Mouse (Mus musculus) cerebellum, postnatal 4 days (tissue): Measurements from ENCODE around the gene Rcn1.

Source experiments
- DNase-seq, 2 experiments: peaks; one replicate each; pipeline ENCODE4 v3.0.0; 2022; ENCODE audit warnings: low spot score in 2 of 2, mixed read lengths in 1 of 2

Gene Rcn1

GRCm38 (mm10) chr2:105396066-105396465 lies 3.1 kb downstream of the Rcn1 start:
- DNase-seq, result no peak

GRCm38 (mm10) chr2:105394375-105394774 lies 4.7 kb downstream of the Rcn1 start:
- DNase-seq, result no peak

- DNase-seq, result no peak
Observed at GRCm38 (mm10) chr2:105392514-105392913, 6.6 kb downstream of the Rcn1 start.

GRCm38 (mm10) chr2:105391414-105391784 lies 7.7 kb downstream of the Rcn1 start:
- DNase-seq, result no peak

- no peak for DNase-seq
Observed at GRCm38 (mm10) chr2:105390653-105391413, 8.3 kb downstream of the Rcn1 start.

GRCm38 (mm10) chr2:105389007-105389890 lies 9.9 kb downstream of the Rcn1 start:
- no peak for DNase-seq

- DNase-seq, result no peak
Observed at GRCm38 (mm10) chr2:105386418-105386817, 12.7 kb downstream of the Rcn1 start.

GRCm38 (mm10) chr2:105384998-105385397 lies 14.1 kb downstream of the Rcn1 start:
- no peak for DNase-seq

GRCm38 (mm10) chr2:105383063-105383462 lies 16.1 kb downstream of the Rcn1 start:
- no peak for DNase-seq

GRCm38 (mm10) chr2:105380757-105381319 lies 18.3 kb downstream of the Rcn1 start:
- DNase-seq, result no peak

- no peak for DNase-seq
Observed at GRCm38 (mm10) chr2:105379682-105380081, 19.4 kb downstream of the Rcn1 start.

GRCm38 (mm10) chr2:105375705-105376104 lies 23.4 kb downstream of the Rcn1 start:
- no peak for DNase-seq

- no peak for DNase-seq
Observed at GRCm38 (mm10) chr2:105375261-105375660, 23.9 kb downstream of the Rcn1 start.

GRCm38 (mm10) chr2:105373658-105374057 lies 25.5 kb downstream of the Rcn1 start:
- no peak for DNase-seq

GRCm38 (mm10) chr2:105372727-105373126 lies 26.4 kb downstream of the Rcn1 start:
- no peak for DNase-seq

GRCm38 (mm10) chr2:105372156-105372555 lies 27.0 kb downstream of the Rcn1 start:
- DNase-seq, result no peak

GRCm38 (mm10) chr2:105370698-105371097 lies 28.4 kb downstream of the Rcn1 start:
- no peak for DNase-seq

- no peak for DNase-seq
Observed at GRCm38 (mm10) chr2:105370240-105370639, 28.9 kb downstream of the Rcn1 start.

- DNase-seq, result no peak
Observed at GRCm38 (mm10) chr2:105367623-105368022, 31.5 kb downstream of the Rcn1 start.

- no peak for DNase-seq
Observed at GRCm38 (mm10) chr2:105358040-105358439, 41.1 kb downstream of the Rcn1 start.

GRCm38 (mm10) chr2:105356791-105357190 lies 42.3 kb downstream of the Rcn1 start:
- no peak for DNase-seq

GRCm38 (mm10) chr2:105348886-105349285 lies 50.2 kb downstream of the Rcn1 start:
- DNase-seq, result no peak

- DNase-seq, result no peak
Observed at GRCm38 (mm10) chr2:105339993-105340392, 59.1 kb downstream of the Rcn1 start.
